Mouse (Mus musculus) neural tube, embryonic 14.5 days (tissue): ENCODE results near the gene Cxcl3. TPM values are rescaled to one million over a fixed set of nuclear protein-coding genes. Genes with fewer than 3 reads are reported as not detected.
"Not testable (repeated sequence)": the region's sequence is repeated elsewhere in the genome, so short reads cannot be mapped to it uniquely, and the experiment has no call there.

Experiments
- ATAC-seq: fragments of 200-750 bp; cut with Nextera tagmentation; 2 replicates; pipeline ENCODE4 v1.8.0; 2017; ENCODE audit warnings: low read depth, mild to moderate bottlenecking, moderate TSS enrichment, moderate library complexity
- H3K27ac ChIP-seq: fragments of 300-500 bp; sonication (generic); 2 replicates; pipeline ENCODE4 v1.5.1; 2014; ENCODE audit warnings: low read depth, mild to moderate bottlenecking, control low read depth, low read length, moderate library complexity, mixed read lengths
- H3K27me3 ChIP-seq: fragments of 300-500 bp; sonication (generic); 2 replicates; pipeline ENCODE4 v1.6.1; 2014; ENCODE audit warnings: low read length; ENCODE audit not compliant: control insufficient read depth, insufficient read depth
- H3K36me3 ChIP-seq: fragments of 300-500 bp; sonication (generic); 2 replicates; pipeline ENCODE4 v1.6.1; 2014; ENCODE audit warnings: low read length, mixed read lengths; ENCODE audit not compliant: control insufficient read depth, insufficient read depth
- H3K4me1 ChIP-seq: fragments of 300-500 bp; sonication (generic); 2 replicates; pipeline ENCODE4 v1.6.1; 2014; ENCODE audit warnings: low read length; ENCODE audit not compliant: control insufficient read depth, insufficient read depth
- H3K4me2 ChIP-seq: fragments of 300-500 bp; sonication (generic); 2 replicates; pipeline ENCODE4 v1.6.1; 2014; ENCODE audit warnings: mild to moderate bottlenecking, low read depth, low read length, control low read depth
- H3K4me3 ChIP-seq: fragments of 300-500 bp; sonication (generic); 2 replicates; pipeline ENCODE4 v1.5.1; 2014; ENCODE audit warnings: low read depth, low read length, control low read depth, mixed read lengths
- H3K9ac ChIP-seq: fragments of 300-500 bp; sonication (generic); replicated peaks from 2 replicates; pipeline ENCODE4 v1.6.1; 2014; ENCODE audit warnings: low read depth, mild to moderate bottlenecking, control low read depth, low read length, mixed read lengths
- H3K9me3 ChIP-seq: fragments of 300-500 bp; sonication (generic); 2 replicates; pipeline ENCODE4 v1.6.1; 2016; ENCODE audit warnings: low read length; ENCODE audit not compliant: control insufficient read depth
- WGBS: fragments of 180-500 bp; shearing (Covaris S2); extraction: QIAGEN DNeasy Blood & Tissue Kit; methylation state at CpG from one replicate; pipeline ENCODE4 v1.1.7; 2014; 5-methylcytosine and 5-hydroxymethylcytosine counted together
- polyA plus RNA-seq: library from polyadenylated mRNA; unstranded; fragments of >200 nt; fragmentation: Nextera tagmentation; extraction: Ambion mirVana; gene quantifications from 2 replicates; pipeline ENCODE4 v1.2.1, GENCODE M21; 2014

Gene Cxcl3
- polyA plus RNA-seq, 1 experiment from 2014 or later = not detected

DNA sequence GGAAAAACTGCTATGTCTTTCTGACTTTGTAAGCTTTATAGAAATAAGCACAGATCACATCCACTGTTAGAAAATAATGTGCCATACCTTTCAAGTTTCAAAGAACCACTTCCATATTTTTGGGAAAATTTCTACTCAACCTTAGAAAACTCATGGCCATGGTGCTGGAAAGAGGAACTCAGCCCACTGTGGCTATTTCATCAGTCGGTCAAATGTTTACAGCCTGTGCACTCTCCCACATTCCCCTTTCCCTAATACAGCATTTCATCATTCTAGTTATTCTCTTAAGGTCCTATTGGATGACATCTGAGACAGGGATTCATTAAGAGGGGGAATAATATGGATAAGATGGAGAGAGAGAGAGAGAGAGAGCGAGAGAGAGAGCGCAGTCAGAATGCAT, 2.2 kb upstream of the Cxcl3 start:
- WGBS = 91% methylated on average over 3 of the region's 3 CpGs
- no peak for ATAC-seq

DNA sequence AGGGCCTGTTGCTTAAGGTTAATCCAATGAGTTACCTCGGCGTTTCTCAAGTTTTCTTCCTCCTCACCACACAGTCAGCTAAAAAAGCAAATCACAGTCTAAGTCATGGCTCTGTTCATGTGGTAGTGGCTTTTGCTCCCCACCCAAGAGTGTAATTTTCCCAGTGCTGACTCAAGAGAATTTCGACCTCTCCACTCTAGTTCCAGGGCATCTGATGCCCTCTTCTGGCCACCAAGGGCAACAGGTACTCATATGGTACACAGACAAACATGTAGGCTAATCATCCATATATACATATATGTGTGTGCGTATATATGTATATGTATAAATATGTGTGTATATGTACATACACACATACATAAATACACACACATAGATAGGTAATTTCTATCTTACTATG, 2.2 kb downstream of the Cxcl3 start:
- H3K9me3 ChIP-seq = no peaks in the 10 kb centered on the region
- H3K4me3 ChIP-seq = no peak overlapping the region
- no peaks in the 10 kb centered on the region for H3K36me3 ChIP-seq
- ATAC-seq = no peak
- H3K4me1 ChIP-seq = no peaks in the 10 kb centered on the region
- no peak overlapping the region for H3K27ac ChIP-seq
- no peaks in the 10 kb centered on the region for H3K27me3 ChIP-seq
- H3K4me2 ChIP-seq = no peak overlapping the region
- WGBS = 84% methylated on average over 4 of the region's 4 CpGs
- H3K9ac ChIP-seq = no peak overlapping the region

More for the DNA sequence above, 2.2 kb upstream of the Cxcl3 start:
- Histone ChIP-seq H3K27me3 (no peaks in the 10 kb centered on the region), H3K9me3 (no peaks in the 10 kb centered on the region), H3K27ac (no peak overlapping the region), H3K9ac (no peak overlapping the region), H3K4me3 (no peak overlapping the region), H3K4me1 (no peaks in the 10 kb centered on the region), H3K36me3 (no peaks in the 10 kb centered on the region), H3K4me2 (no peak overlapping the region)

DNA sequence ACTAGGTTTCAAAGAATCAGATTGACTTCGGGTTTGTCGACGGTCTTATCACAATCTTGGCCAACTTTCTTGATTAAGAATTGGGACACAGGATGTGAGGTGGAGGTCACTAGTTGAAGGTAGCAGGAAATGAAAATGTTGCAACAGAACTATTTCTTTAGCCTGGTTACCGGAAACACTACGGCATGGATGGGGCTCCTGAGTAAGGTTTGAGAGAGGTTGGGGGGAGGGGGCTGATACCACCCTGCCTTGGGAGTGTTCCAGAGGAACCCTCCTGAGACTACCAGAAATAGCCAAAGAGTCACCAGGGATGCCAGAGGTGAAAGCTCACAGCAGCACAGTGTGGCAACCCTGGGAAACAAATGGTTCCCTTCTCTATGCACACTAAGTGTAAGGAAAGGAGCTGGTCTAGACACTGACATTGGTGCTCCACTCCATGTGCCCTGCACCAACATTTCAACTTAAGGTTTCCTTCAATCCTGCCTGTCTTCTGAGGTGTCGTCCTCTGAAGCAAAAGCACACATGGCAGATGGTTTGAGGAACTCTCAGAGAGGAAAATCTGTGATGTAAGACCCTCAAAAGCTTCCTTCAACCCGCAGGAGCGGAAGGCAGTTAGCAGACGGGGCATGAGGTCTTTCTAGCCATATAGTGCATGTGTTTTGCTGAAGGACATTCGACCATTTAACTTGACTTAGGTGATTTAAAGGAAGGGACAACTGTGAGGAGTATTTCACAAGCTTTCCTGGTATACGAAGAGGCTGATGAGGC, 3.6 kb downstream of the Cxcl3 start:
- H3K9ac ChIP-seq = no peak overlapping the region
- no peak overlapping the region for H3K4me2 ChIP-seq
- no peaks in the 10 kb centered on the region for H3K36me3 ChIP-seq
- ATAC-seq = no peak
- 82% methylated on average over 11 of the region's 11 CpGs for WGBS
- H3K4me3 ChIP-seq = no peak overlapping the region
- H3K27me3 ChIP-seq = no peaks in the 10 kb centered on the region
- H3K9me3 ChIP-seq = no peaks in the 10 kb centered on the region
- no peak overlapping the region for H3K27ac ChIP-seq
- H3K4me1 ChIP-seq = no peaks in the 10 kb centered on the region

DNA sequence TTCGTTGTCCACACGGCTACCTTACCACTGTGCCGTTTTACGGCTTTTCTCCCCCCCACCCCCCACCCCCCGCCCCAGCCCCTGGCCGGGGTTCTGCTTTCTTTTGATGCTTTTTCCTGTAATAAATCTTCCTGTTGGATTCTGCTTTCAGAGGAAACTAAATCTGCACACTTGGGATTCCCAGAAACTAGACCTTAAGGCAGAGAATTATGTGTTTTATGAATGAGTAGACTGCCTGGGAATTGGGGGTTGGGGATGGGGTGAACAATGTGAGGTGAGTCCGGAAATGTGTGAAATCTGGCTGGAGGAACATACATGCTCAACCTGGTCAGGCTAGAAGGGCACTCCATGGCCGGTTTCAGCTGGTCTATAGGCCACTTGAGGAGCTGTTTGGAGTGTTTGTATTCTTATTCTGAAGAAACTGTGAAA, 4.2 kb downstream of the Cxcl3 start:
- H3K4me3 ChIP-seq = no peak overlapping the region
- H3K9me3 ChIP-seq = no peaks in the 10 kb centered on the region
- no peaks in the 10 kb centered on the region for H3K4me1 ChIP-seq
- H3K27me3 ChIP-seq = no peaks in the 10 kb centered on the region
- no peak overlapping the region for H3K9ac ChIP-seq
- no peaks in the 10 kb centered on the region for H3K36me3 ChIP-seq
- H3K27ac ChIP-seq = no peak overlapping the region
- WGBS = 61% methylated on average over 8 of the region's 8 CpGs
- ATAC-seq = no peak
- no peak overlapping the region for H3K4me2 ChIP-seq

DNA sequence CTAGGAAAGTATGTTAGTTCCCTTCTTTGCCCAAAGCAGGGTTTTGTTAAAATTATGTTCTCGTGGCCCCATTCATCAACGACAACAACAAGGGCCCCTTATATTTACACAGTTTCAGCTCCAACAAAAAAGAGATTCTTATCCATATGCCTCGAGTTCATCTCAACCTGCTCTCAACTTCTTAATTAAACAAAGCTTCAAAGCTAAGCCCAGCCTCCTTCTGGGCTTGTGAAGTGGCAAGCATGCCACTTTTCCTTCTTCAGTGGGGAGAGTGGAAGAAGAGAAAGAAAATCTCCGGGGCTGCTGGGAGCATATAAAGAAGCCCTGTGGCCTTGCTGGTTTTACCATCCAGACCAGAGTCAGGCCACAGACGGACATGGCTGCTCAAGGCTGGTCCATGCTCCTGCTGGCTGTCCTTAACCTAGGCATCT, 8.3 kb downstream of the Cxcl3 start, which contains the start of gene Cxcl15:
Cxcl15 (plus strand) TSS at position 340 of the 431 bp plus-strand sequence.
- ATAC-seq = no peak
- H3K9ac ChIP-seq = no peak within 1 kb of the TSS
- no peaks in the 10 kb centered on the region for H3K4me1 ChIP-seq
- no peaks in the 10 kb centered on the region for H3K36me3 ChIP-seq
- no peak within 1 kb of the TSS for H3K4me3 ChIP-seq
- H3K27me3 ChIP-seq = no peaks in the 10 kb centered on the region
- H3K9me3 ChIP-seq = no peaks in the 10 kb centered on the region
- 81% methylated on average over 5 of the region's 5 CpGs for WGBS
- H3K4me2 ChIP-seq = no peak within 1 kb of the TSS
- no peak within 1 kb of the TSS for H3K27ac ChIP-seq

DNA sequence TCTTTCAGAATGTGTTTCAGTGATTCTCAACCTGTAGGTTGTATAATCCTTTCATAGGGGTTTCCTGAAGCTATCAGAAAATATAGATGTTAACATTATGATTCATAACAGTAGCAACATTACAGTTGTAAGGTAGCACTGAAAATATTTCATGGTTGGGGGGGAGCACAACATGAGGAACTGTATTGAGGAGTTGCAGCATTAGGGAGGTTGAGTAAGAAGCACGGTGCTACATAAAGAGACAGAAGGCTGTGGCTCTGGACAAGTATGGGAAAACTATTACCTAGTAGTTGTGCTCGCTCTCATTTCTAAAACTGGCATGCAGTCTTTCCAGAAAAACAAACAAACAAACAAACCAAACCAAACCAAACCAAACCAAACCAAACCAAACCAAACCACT, 9.5 kb downstream of the Cxcl3 start:
- H3K9ac ChIP-seq, ATAC-seq, H3K9me3 ChIP-seq, H3K4me1 ChIP-seq, H3K36me3 ChIP-seq, H3K4me3 ChIP-seq, H3K27me3 ChIP-seq, H3K27ac ChIP-seq, H3K4me2 ChIP-seq: not testable (repeated sequence)
- 82% methylated on average over 2 of the region's 2 CpGs for WGBS

DNA sequence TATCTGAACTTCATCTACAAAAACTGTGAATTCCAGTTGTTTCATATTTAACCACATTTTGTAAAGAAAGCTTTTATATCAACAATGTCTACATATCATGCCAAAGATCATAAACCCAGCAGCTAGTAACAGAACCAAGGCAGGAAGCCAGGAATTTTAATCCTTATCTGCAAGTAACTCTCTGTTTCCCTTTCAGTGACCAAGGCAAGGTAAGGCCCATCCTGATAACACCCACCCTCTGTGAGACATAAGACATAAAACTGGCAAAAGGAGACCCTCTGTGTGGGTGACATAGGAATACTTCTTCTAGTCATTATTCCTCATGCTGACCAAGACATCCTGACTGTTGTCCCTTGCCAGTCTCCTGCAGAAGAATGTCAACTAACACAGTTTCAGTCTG, 18.7 kb downstream of the Cxcl3 start:
- H3K36me3 ChIP-seq = no peaks in the 10 kb centered on the region
- no peaks in the 10 kb centered on the region for H3K4me1 ChIP-seq
- no peak overlapping the region for H3K27ac ChIP-seq
- no peaks in the 10 kb centered on the region for H3K27me3 ChIP-seq
- H3K4me3 ChIP-seq = no peak overlapping the region
- no peak overlapping the region for H3K9ac ChIP-seq
- no peak overlapping the region for H3K4me2 ChIP-seq
- H3K9me3 ChIP-seq = no peaks in the 10 kb centered on the region
- ATAC-seq = no peak

DNA sequence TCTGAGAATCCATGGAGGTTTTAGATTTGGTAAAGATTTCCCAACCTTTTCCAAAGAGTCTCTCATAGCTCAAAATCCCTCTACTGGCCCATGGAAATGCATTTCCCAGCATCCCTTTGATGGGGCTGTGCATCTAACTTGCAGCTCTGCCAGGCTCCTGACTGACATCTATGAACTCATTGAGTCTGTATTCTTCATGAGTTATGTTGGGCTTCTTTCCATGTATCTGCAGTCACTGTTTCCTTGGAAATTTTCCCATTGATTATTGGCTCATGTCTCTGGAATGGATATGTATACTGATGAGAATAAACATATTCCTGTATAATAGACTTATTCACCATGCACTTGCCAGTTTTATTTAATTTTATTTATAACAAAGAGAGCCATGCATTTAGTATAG, 20.1 kb downstream of the Cxcl3 start:
- H3K9ac ChIP-seq = no peak overlapping the region
- no peaks in the 10 kb centered on the region for H3K36me3 ChIP-seq
- no peaks in the 10 kb centered on the region for H3K27me3 ChIP-seq
- H3K4me3 ChIP-seq = no peak overlapping the region
- no peak overlapping the region for H3K4me2 ChIP-seq
- no peak overlapping the region for H3K27ac ChIP-seq
- no peak for ATAC-seq
- H3K9me3 ChIP-seq = no peaks in the 10 kb centered on the region
- H3K4me1 ChIP-seq = no peaks in the 10 kb centered on the region

DNA sequence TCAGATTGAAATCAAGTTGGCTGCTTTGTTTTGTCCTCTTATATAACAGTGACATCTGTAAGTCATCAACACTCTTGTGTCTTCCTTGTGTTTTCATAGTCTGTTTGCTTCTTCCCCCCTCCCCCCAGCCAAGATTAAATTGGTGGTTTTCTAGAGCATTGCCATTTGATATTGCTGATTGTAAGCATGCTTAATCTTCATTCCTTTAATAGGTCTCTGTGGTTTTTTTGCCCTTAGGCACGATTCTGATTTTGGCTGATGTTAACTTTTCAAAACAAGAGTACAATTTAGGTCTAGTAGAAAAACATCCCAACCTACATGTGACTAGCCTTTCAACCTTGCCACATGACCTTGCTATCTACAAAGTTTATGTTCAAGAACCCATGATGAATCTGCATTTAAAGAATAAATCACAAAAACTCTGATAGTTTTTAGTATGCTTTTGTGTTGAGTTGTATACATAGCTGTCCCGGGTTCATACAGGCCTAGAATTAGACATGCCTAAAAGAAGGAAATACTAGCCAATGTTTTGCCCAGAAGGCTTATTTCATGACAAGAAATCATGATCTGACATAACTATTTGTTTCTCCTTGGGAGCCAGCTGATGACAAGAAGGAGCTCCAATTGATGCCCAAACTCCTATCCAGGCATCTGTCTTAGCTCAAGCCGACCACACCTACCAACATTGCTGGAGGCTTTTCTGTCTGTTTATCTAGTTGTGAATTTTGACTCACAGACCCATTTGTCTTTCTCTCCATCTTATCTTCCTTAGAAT, 21.5 kb downstream of the Cxcl3 start:
- Histone ChIP-seq H3K4me3 (no peak overlapping the region), H3K4me2 (no peak overlapping the region), H3K9ac (no peak overlapping the region), H3K27me3 (no peaks in the 10 kb centered on the region), H3K36me3 (no peaks in the 10 kb centered on the region), H3K9me3 (no peaks in the 10 kb centered on the region), H3K27ac (no peak overlapping the region), H3K4me1 (no peaks in the 10 kb centered on the region)
- WGBS = 83% methylated on average over 3 of the region's 3 CpGs
- ATAC-seq = no peak
